Mouse (Mus musculus) E14TG2a.4 (cell line): ENCODE results near the gene E4f1.

Experiments used
- CTCF ChIP-seq: conservative IDR thresholded peaks from 2 replicates; pipeline ENCODE4 v1.5.1; 2014; ENCODE audit warnings: low read length
- NANOG ChIP-seq: IDR thresholded peaks from 2 replicates; pipeline ENCODE4 v1.6.1; 2014; ENCODE audit warnings: borderline replicate concordance, low read length, mixed read lengths
- POU5F1 ChIP-seq: IDR thresholded peaks from 2 replicates; pipeline ENCODE4 v1.6.1; 2014; ENCODE audit warnings: low read length, borderline replicate concordance

GRCm38 (mm10) chr17:24415011-24415410, 55.1 kb downstream of the E4f1 start:
- TF ChIP-seq CTCF (no peak), NANOG (no peak), POU5F1 (no peak)
